Mouse (Mus musculus) heart, embryonic 11.5 days (tissue): ENCODE measurements around the gene Cep85l. TPM values are rescaled to one million over a fixed set of nuclear protein-coding genes. Genes with fewer than 3 reads are reported as not detected.

Source experiments
- ATAC-seq: fragments of 200-750 bp; cut with Nextera tagmentation; replicated peaks from 2 replicates; pipeline ENCODE4 v1.8.0; 2017; ENCODE audit warnings: moderate library complexity; ENCODE audit not compliant: insufficient number of reproducible peaks, low FRiP score, low TSS enrichment
- H3K27ac ChIP-seq: fragments of 300-500 bp; sonication (generic); 2 replicates; pipeline ENCODE4 v1.5.1; 2014; ENCODE audit warnings: mild to moderate bottlenecking, low read depth, low read length
- H3K27me3 ChIP-seq: fragments of 300-500 bp; sonication (generic); 2 replicates; pipeline ENCODE4 v1.6.1; 2014; ENCODE audit warnings: mild to moderate bottlenecking, low read length, mixed read lengths; ENCODE audit not compliant: control insufficient read depth, insufficient read depth
- H3K36me3 ChIP-seq: fragments of 300-500 bp; sonication (generic); 2 replicates; pipeline ENCODE4 v1.6.1; 2014; ENCODE audit warnings: mild to moderate bottlenecking, low read length, moderate library complexity, mixed read lengths; ENCODE audit not compliant: control insufficient read depth, insufficient read depth
- H3K4me1 ChIP-seq: fragments of 300-500 bp; sonication (generic); 2 replicates; pipeline ENCODE4 v1.6.1; 2014; ENCODE audit warnings: low read length; ENCODE audit not compliant: control insufficient read depth, insufficient read depth
- H3K4me2 ChIP-seq: fragments of 300-500 bp; sonication (generic); 2 replicates; pipeline ENCODE4 v1.6.1; 2014; ENCODE audit warnings: mild to moderate bottlenecking, moderate library complexity
- H3K4me3 ChIP-seq: fragments of 300-500 bp; sonication (generic); 2 replicates; pipeline ENCODE4 v1.5.1; 2014; ENCODE audit warnings: low read depth, low read length
- H3K9ac ChIP-seq: fragments of 300-500 bp; sonication (generic); 2 replicates; pipeline ENCODE4 v1.6.1; 2014; ENCODE audit warnings: mild to moderate bottlenecking, low read depth, low read length, moderate library complexity
- H3K9me3 ChIP-seq: fragments of 300-500 bp; sonication (generic); replicated peaks from 2 replicates; pipeline ENCODE4 v1.6.1; 2016; ENCODE audit warnings: low read length; ENCODE audit not compliant: control insufficient read depth
- WGBS: fragments of 180-500 bp; shearing (Covaris S2); extraction: QIAGEN DNeasy Blood & Tissue Kit; methylation state at CpG from one replicate; pipeline ENCODE4 v1.1.7; 2014; ENCODE audit not compliant: insufficient replicate concordance; 5-methylcytosine and 5-hydroxymethylcytosine counted together
- polyA plus RNA-seq: library from polyadenylated mRNA; unstranded; fragments of >200 nt; fragmentation: Nextera tagmentation; extraction: Ambion mirVana; gene quantifications from 2 replicates; pipeline ENCODE4 v1.2.1, GENCODE M21; 2014

The Cep85l gene
- polyA plus RNA-seq, result 3.5 and 5.8 TPM in 2 replicates

GRCm38 (mm10) chr10:53379709-53380106 is at the start of gene Cep85l:
Gene Cep85l (minus strand): TSS chr10:53379947.
- H3K9ac ChIP-seq, result peak within 1 kb of the TSS; percentile 97
- H3K27me3 ChIP-seq, result no peaks in the 10 kb centered on the region
- no peaks in the 10 kb centered on the region for H3K9me3 ChIP-seq
- H3K4me3 ChIP-seq, result peak within 1 kb of the TSS; percentile 93
- H3K4me2 ChIP-seq, result peak within 1 kb of the TSS; percentile 66
- H3K27ac ChIP-seq, result peak within 1 kb of the TSS; percentile 90
- 0% methylated on average over 29 of the region's 31 CpGs for WGBS
- H3K36me3 ChIP-seq, result no peaks in the 10 kb centered on the region
- peak; percentile 97 for ATAC-seq
- H3K4me1 ChIP-seq, result peaks cover 5% of the 10 kb centered on the region

GRCm38 (mm10) chr10:53428695-53429447 is 49.1 kb upstream of the Cep85l start:
- Histone ChIP-seq H3K4me3 (no peak overlapping the region), H3K4me1 (peaks cover 5% of the 10 kb centered on the region; the same call in 1 of the 2 replicates), H3K9ac (no peak overlapping the region), H3K27ac (no peak overlapping the region), H3K4me2 (no peak overlapping the region), H3K9me3 (no peaks in the 10 kb centered on the region), H3K27me3 (no peaks in the 10 kb centered on the region), H3K36me3 (no peaks in the 10 kb centered on the region)
- no peak for ATAC-seq
- 52% methylated on average over 7 of the region's 7 CpGs for WGBS

- 82% methylated on average over 2 of the region's 2 CpGs for WGBS
Measured at GRCm38 (mm10) chr10:53426524-53426923, 46.8 kb upstream of the Cep85l start.

GRCm38 (mm10) chr10:53423091-53423490 is 43.3 kb upstream of the Cep85l start:
- Histone ChIP-seq H3K36me3 (no peaks in the 10 kb centered on the region), H3K27ac (no peak overlapping the region), H3K27me3 (no peaks in the 10 kb centered on the region), H3K9me3 (no peaks in the 10 kb centered on the region), H3K4me2 (no peak overlapping the region), H3K9ac (no peak overlapping the region), H3K4me1 (peaks cover 6% of the 10 kb centered on the region; the same call in 1 of the 2 replicates), H3K4me3 (no peak overlapping the region)
- ATAC-seq, result no peak
- WGBS, result 95% methylated on average over 1 of the region's 1 CpGs

More at GRCm38 (mm10) chr10:53426524-53426923, 46.8 kb upstream of the Cep85l start:
- Histone ChIP-seq H3K4me3 (no peak overlapping the region), H3K9me3 (no peaks in the 10 kb centered on the region), H3K27me3 (no peaks in the 10 kb centered on the region), H3K27ac (no peak overlapping the region), H3K36me3 (no peaks in the 10 kb centered on the region), H3K9ac (no peak overlapping the region), H3K4me2 (no peak overlapping the region), H3K4me1 (peaks cover 12% of the 10 kb centered on the region; the same call in 1 of the 2 replicates)
- ATAC-seq, result no peak

GRCm38 (mm10) chr10:53422206-53422605 is 42.5 kb upstream of the Cep85l start:
- Histone ChIP-seq H3K36me3 (no peaks in the 10 kb centered on the region), H3K4me2 (no peak overlapping the region), H3K9me3 (no peaks in the 10 kb centered on the region), H3K9ac (no peak overlapping the region), H3K4me1 (peaks cover 6% of the 10 kb centered on the region; the same call in 1 of the 2 replicates), H3K27me3 (no peaks in the 10 kb centered on the region), H3K27ac (no peak overlapping the region), H3K4me3 (no peak overlapping the region)
- 4% methylated on average over 1 of the region's 1 CpGs for WGBS
- ATAC-seq, result no peak

- no peaks in the 10 kb centered on the region for H3K36me3 ChIP-seq
- peaks cover 6% of the 10 kb centered on the region; the same call in 1 of the 2 replicates for H3K4me1 ChIP-seq
- H3K9me3 ChIP-seq, result no peaks in the 10 kb centered on the region
- H3K27ac ChIP-seq, result no peak overlapping the region
- WGBS, result 35% methylated on average over 6 of the region's 6 CpGs
- no peaks in the 10 kb centered on the region for H3K27me3 ChIP-seq
- H3K4me3 ChIP-seq, result no peak overlapping the region
- no peak overlapping the region for H3K4me2 ChIP-seq
- ATAC-seq, result no peak
- no peak overlapping the region for H3K9ac ChIP-seq
Measured at GRCm38 (mm10) chr10:53421613-53422012, 41.9 kb upstream of the Cep85l start.

GRCm38 (mm10) chr10:53420069-53420468 is 40.3 kb upstream of the Cep85l start:
- Histone ChIP-seq H3K4me3 (no peak overlapping the region), H3K9ac (no peak overlapping the region), H3K27ac (no peak overlapping the region), H3K9me3 (no peaks in the 10 kb centered on the region), H3K27me3 (no peaks in the 10 kb centered on the region), H3K4me1 (peaks cover 6% of the 10 kb centered on the region; the same call in 1 of the 2 replicates), H3K4me2 (no peak overlapping the region), H3K36me3 (no peaks in the 10 kb centered on the region)
- no peak for ATAC-seq

GRCm38 (mm10) chr10:53419139-53419935 is 39.6 kb upstream of the Cep85l start:
- H3K4me1 ChIP-seq, result peaks cover 6% of the 10 kb centered on the region; the same call in 1 of the 2 replicates
- H3K4me3 ChIP-seq, result no peak overlapping the region
- H3K4me2 ChIP-seq, result no peak overlapping the region
- no peaks in the 10 kb centered on the region for H3K9me3 ChIP-seq
- H3K27ac ChIP-seq, result no peak overlapping the region
- H3K9ac ChIP-seq, result no peak overlapping the region
- 62% methylated on average over 4 of the region's 4 CpGs for WGBS
- no peak for ATAC-seq
- no peaks in the 10 kb centered on the region for H3K27me3 ChIP-seq
- H3K36me3 ChIP-seq, result no peaks in the 10 kb centered on the region
